Mouse (Mus musculus) adrenal gland, postnatal 14 days (tissue): ENCODE data around the gene Gm42906. TPM values are rescaled to one million over a fixed set of nuclear protein-coding genes. Genes with fewer than 3 reads are reported as not detected.

Source experiments
- DNase-seq: peaks from one replicate; pipeline ENCODE4 v3.0.0; 2021; ENCODE audit warnings: mixed read lengths
- long read RNA-seq, 2 experiments: library from polyadenylated mRNA; stranded (forward); transcript quantifications; one replicate each; pipeline ENCODE4 v2.0.0; 2021
- total RNA-seq: library from RNA; stranded (reverse); gene quantifications from 2 replicates; pipeline ENCODE4 v1.2.3, GENCODE M21; 2021

The Gm42906 gene
- 1.2 TPM in 1 of 2 replicates, not detected in the other for total RNA-seq
- long read RNA-seq, experiment 1, partial matches to known transcripts: 0 of 8 reads
- long read RNA-seq, experiment 1, other reads (novel, unspliced or antisense): 8 of 8 reads
- long read RNA-seq, experiment 2, partial matches to known transcripts: 0 of 3 reads
- long read RNA-seq, experiment 2, other reads (novel, unspliced or antisense): 3 of 3 reads

GRCm38 (mm10) chr5:151428113-151428756 lies at the start of gene Gm42906:
Gene Gm42906 (minus strand): TSS chr5:151428163.
- no peak for DNase-seq

- no peak for DNase-seq
Measured at GRCm38 (mm10) chr5:151445695-151446094, 17.7 kb upstream of the Gm42906 start.

- no peak for DNase-seq
Measured at GRCm38 (mm10) chr5:151435106-151435505, 7.1 kb upstream of the Gm42906 start.

GRCm38 (mm10) chr5:151426466-151426865 lies 1.5 kb downstream of the Gm42906 start:
- no peak for DNase-seq

GRCm38 (mm10) chr5:151422692-151423091 lies 5.3 kb downstream of the Gm42906 start:
- peak; percentile 34 for DNase-seq

GRCm38 (mm10) chr5:151421859-151422258 lies 6.1 kb downstream of the Gm42906 start:
- peak; percentile 19 for DNase-seq

- no peak for DNase-seq
Measured at GRCm38 (mm10) chr5:151418551-151418950, 9.4 kb downstream of the Gm42906 start.

- peak; percentile 54 for DNase-seq
Measured at GRCm38 (mm10) chr5:151417421-151418038, 10.4 kb downstream of the Gm42906 start.

- no peak for DNase-seq
Measured at GRCm38 (mm10) chr5:151416988-151417387, 11.0 kb downstream of the Gm42906 start.

- DNase-seq: no peak
Measured at GRCm38 (mm10) chr5:151413617-151414016, 14.3 kb downstream of the Gm42906 start.

GRCm38 (mm10) chr5:151412666-151413463 lies 15.1 kb downstream of the Gm42906 start:
- no peak for DNase-seq

GRCm38 (mm10) chr5:151410006-151410405 lies 18.0 kb downstream of the Gm42906 start:
- DNase-seq: no peak

GRCm38 (mm10) chr5:151409282-151409681 lies 18.7 kb downstream of the Gm42906 start:
- DNase-seq: no peak

GRCm38 (mm10) chr5:151408124-151408900 lies 19.7 kb downstream of the Gm42906 start:
- no peak for DNase-seq

GRCm38 (mm10) chr5:151407493-151407892 lies 20.5 kb downstream of the Gm42906 start:
- no peak for DNase-seq

- no peak for DNase-seq
Measured at GRCm38 (mm10) chr5:151406276-151406675, 21.7 kb downstream of the Gm42906 start.

- DNase-seq: no peak
Measured at GRCm38 (mm10) chr5:151405314-151405903, 22.6 kb downstream of the Gm42906 start.

- no peak for DNase-seq
Measured at GRCm38 (mm10) chr5:151403586-151403985, 24.4 kb downstream of the Gm42906 start.

- no peak for DNase-seq
Measured at GRCm38 (mm10) chr5:151400557-151400944, 27.4 kb downstream of the Gm42906 start.

- no peak for DNase-seq
Measured at GRCm38 (mm10) chr5:151399918-151400556, 27.9 kb downstream of the Gm42906 start.

- no peak for DNase-seq
Measured at GRCm38 (mm10) chr5:151396119-151396518, 31.8 kb downstream of the Gm42906 start.
